Mouse (Mus musculus): ENCODE measurements around the gene Pla1a. TPM values are rescaled to one million over a fixed set of nuclear protein-coding genes. Genes with fewer than 3 reads are reported as not detected.

Gene Pla1a
- polyA plus RNA-seq (2017; shearing (Covaris generic)) = under 1 TPM; 0.13 to 0.56 TPM

DNA sequence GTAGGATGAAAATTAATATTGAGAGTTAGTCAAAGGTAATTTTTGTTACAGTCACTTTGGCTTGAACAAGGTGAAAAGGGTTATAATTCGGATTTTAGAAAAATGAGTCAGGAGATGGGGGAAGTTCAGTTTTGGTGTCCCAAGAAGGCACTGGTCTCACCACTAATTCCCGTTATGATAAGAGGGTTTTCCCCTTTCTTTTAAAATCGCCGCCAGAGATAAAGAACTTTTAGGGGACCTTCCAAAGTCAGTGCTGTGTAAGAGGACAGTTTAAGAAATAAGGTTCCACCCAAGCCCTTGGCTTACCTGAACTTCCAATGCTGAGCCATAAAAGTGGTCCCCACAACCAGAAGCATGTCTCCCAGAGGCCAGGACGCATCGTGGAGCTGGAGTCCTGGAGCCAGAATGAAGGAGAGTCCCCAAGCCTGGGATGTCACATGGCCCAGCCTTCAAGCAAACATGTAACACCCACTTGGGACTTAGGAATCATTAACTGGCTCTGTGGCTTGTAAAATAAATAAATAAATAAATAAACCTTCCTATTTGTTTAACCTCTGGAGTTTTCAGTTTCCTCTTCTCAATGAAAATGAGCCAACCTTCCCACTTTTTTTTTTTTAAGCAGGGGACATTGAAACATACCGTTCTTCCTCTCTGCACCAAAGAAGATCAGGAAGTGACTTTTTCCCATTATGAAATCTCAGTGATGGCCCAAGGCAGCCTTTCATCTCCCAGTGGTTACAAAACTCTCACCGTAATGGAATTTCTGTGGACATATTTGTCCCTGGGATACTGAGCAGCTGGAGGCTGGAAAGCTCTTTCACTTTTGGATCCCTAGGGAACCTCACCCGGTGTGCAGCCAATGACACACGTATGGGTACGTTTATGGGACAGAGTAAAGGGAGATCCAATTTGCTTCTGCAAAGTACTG, at the start of gene Pla1a:
TSS of gene Pla1a (minus strand) at position 648 of the 928 bp plus-strand sequence.

DNA sequence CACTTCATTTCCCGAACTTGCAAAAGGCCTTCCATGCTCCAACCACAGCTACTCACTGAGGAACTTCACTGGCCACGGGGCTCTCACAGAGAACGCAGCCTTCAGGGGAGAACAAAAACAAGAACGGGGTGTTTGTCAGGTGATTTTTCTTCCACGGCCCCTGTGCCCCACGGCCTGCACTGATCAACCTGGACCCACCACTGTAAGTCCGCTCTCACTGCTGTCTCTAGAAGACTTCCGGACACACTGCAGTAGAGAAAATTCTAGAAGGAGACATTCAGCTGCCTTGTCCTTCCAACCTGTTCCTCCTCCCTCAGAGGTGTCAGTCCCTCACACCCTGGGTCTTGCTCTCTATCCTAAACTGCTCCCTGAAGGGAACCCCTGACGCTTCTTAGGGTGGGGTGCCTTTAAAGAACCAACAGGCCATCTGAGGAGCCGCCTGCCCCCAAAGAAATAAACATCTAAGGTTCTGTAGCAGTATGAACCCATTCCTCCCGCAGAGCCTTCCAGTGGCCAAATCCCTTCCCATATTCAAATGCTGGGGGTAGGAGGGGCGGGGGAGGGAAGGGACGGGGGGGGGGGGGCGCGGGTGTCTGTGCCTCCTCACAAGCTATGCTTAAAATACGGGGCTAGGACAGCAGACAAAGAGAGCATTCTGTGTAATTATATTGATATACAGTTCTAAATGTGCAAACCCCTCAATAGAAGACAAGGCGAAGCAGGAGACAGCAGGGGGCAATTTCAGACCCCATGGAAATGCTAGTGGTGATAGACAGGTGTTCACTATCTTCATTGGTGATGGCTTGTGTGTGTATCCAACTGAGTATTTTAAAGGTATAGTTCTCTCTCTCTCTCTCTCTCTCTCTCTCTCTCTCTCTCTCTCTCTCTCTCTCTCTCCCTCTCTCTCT, 22.8 kb upstream of the Pla1a start, which contains the start of gene Cd80:
TSS of gene Cd80 (plus strand) at position 51 of the 908 bp plus-strand sequence.

DNA sequence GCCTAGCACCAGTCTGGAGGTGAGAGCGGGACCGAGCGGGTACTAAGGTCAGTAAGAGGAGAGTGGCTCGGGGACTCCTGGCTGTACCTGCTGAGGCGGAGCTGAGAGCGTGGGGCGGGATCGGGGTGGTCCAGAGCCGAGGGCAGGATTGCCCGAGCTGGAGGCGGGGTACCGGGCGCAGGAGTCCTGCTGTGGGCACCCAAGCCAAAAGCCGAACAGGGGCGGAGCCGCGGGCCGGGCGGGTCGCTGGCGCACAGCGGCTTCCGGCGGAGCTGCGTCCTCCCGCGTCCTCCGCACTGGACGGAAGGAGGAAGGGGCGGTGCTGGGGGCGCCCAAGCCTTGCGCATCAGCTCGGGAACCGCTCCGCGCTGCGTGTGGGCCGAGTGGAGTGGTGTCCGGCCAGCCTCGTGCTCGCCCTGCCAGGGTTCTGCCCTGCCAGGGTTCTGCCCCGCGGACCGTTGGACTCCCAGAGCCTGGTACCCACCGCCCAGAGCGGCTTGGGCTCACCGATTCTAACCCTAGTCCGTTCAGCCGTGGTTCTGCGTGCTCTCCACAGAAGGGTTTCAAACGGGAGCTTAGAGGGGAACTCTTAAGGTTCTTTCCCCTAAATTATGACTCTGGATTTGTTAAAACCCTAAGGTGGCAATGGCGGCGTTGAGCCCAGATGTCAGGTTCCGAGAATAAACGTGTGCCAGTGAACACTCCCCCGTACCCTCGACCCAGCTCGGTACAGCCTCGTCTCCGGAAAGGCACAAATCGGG, 19.7 kb upstream of the Pla1a start, which contains the start of gene Adprh:
TSS of gene Adprh (minus strand) at position 262 of the 761 bp plus-strand sequence.

DNA sequence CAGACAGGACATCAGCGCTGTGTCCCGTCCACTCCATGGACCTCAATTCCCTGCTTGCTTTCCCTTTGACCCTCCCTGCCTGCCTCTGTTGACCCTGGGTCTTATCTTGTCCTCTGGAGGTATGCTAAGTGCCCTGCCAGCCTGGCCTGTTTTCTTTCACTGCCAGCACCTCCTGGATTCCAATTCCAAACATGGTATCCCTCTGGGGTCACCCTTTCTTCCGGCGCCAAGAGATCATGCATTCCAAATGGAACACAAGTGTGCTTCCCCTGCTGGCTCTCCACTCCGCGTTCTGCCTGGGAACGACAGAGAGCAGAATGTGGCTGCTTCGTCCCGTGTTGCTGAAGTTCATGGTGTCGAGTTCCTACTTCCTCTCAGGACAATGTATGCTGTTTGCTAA, 71.0 kb downstream of the Pla1a start, which contains the start of gene Popdc2:
TSS of gene Popdc2 (plus strand) at position 277 of the 400 bp plus-strand sequence.

DNA sequence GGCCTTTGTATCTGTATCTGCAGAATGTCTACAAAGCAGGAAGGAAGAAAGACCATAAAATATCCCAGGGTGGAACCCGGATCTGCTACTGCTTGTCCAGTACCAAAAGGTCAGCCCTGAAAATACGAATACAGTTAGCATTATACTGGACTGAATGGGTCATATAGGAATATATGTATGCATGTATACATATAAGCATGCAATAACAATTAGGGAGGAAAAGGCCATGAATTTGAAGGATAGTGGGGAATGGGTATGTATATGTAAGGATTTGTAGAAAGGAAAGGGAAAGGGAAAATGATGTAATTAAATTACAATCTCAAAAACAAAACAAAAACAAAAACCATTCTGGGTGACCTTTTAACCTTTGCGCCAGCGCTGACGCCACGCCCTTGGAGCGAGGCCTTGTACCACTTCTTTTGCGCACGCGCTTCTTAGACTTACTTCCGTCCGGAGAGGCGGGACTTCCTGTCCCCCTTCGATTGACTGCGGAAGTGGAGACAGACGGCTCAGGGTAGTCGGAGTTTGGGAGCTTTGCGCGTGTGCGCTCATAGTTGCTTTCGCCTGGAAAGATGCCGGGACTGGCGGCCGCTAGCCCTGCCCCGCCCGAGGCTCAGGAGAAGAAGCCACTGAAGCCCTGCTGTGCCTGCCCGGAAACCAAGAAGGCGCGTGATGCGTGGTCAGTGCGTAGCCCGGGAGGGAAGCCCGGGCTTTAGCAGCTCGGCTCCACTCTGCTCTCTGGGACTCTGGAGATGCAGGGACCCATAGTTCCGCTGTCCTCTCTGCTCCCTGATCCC, 86.2 kb downstream of the Pla1a start, which contains the start of the genes Cox17 and Gm21987:
TSS of gene Cox17 (plus strand) at position 463 of the 797 bp plus-strand sequence.
TSS of gene Gm21987 (plus strand) at position 512 of the 797 bp plus-strand sequence.

Other genes starting within 250 kb of the Pla1a start
- gene Nr1i2, start 138.3 kb downstream of the Pla1a start, polyA plus RNA-seq (2017; shearing (Covaris generic)) = not detected
- gene Maats1, start 91.0 kb downstream of the Pla1a start, polyA plus RNA-seq (2017; shearing (Covaris generic)) = 1 to 10 TPM in 1 of 2 experiments, under 1 TPM in 1; 0.11 to 1.9 TPM
- 100 to 1,000 TPM; 142 to 157 TPM for gene Cox17, start 86.2 kb downstream of the Pla1a start, polyA plus RNA-seq (2017; shearing (Covaris generic))
- gene Gm21987, start 86.1 kb downstream of the Pla1a start, polyA plus RNA-seq (2017; shearing (Covaris generic)) = 1 to 10 TPM in 1 of 2 experiments, not detected in 1; 3.2 TPM
- 1 to 10 TPM; 2.2 TPM for gene Popdc2, start 70.9 kb downstream of the Pla1a start, polyA plus RNA-seq (2017; shearing (Covaris generic))
- gene Adprh, start 19.6 kb upstream of the Pla1a start, polyA plus RNA-seq (2017; shearing (Covaris generic)) = 100 to 1,000 TPM in 1 of 2 experiments, 10 to 100 TPM in 1; 94.3 to 102 TPM
- 1 to 10 TPM in 1 of 2 experiments, under 1 TPM in 1; 0.78 to 5.0 TPM for gene Cd80, start 22.4 kb upstream of the Pla1a start, polyA plus RNA-seq (2017; shearing (Covaris generic))
- 1 to 10 TPM; 5.4 to 6.7 TPM for gene Timmdc1, start 89.5 kb upstream of the Pla1a start, polyA plus RNA-seq (2017; shearing (Covaris generic))
- gene Poglut1, start 117.1 kb upstream of the Pla1a start, polyA plus RNA-seq (2017; shearing (Covaris generic)) = 10 to 100 TPM; 47.9 to 64.8 TPM
- 10 to 100 TPM; 42.0 to 45.0 TPM for gene Tmem39a, start 125.6 kb upstream of the Pla1a start, polyA plus RNA-seq (2017; shearing (Covaris generic))